Mouse (Mus musculus) kidney, postnatal 25 days (tissue): Measurements from ENCODE around the gene Prrc2a.

Experiments
- DNase-seq, 2 experiments: peaks; one replicate each; pipeline ENCODE4 v3.0.0; 2021; ENCODE audit warnings: mixed read lengths in 2 of 2

The Prrc2a gene

DNA sequence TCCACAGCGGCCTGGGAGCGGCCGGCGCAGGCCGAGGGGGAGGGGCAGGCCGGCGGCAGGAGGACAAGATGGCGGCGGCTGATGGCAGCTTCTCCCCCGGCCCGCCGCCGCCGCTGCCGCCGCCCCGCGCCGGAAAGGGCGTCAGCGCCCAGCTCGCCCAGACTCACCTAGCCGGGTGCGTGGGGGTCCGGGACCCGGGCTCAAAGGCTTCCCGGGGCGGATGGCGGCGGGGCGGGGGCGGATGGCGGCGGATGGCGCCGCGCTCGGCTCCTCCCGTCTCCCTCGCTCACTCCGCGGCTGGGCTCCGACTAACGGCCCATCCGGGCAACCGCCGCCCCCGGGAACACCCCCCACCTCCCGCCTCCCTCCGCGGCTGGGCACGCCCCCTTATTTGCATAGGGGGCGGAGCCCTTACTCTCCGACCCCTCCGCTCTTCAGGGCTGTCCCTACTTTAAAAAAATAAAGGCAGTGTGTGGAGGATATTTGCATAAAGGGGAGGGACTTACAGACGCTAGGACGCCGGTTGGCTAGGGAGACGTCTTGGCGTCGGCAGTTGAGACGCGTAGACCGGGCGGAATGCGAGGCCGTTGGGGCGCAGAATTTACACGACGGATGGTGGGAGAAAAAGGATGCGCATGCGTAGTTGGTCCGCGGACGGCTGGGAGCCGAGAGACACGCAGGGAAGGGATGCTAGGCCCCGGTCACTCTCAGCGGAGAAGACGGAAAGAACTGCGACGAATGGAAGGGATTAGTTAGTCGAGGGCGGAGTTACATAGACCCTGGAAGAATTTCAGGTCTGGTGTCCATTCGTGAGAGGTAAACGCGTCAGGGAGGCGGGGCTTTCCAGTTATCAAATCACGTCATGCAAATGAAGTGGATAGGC lies at the start of gene Prrc2a:
Gene Prrc2a, minus strand, starts transcription at position 330 of the 883 bp plus-strand sequence.
- DNase-seq, result peak; percentile 98 to 99

DNA sequence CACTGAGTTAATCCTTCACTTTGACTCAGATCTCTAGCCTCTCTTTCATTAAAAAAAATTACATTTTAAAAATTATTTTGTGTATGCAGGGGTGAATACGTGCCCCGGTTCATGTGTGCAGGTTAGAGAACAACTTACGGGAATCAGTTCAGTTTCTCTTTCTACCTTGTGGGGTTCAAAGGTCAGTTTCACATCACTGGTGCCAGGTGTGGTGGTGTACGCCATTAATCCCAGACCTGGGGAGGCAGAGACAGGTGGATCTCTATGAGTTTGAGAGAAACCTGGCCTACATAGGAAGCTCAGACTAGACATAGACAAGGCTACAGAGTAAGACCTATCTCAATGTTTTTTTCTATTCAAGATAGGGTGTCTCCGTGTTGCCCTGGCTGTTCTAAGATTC lies 48.4 kb upstream of the Prrc2a start:
- no peak for DNase-seq

DNA sequence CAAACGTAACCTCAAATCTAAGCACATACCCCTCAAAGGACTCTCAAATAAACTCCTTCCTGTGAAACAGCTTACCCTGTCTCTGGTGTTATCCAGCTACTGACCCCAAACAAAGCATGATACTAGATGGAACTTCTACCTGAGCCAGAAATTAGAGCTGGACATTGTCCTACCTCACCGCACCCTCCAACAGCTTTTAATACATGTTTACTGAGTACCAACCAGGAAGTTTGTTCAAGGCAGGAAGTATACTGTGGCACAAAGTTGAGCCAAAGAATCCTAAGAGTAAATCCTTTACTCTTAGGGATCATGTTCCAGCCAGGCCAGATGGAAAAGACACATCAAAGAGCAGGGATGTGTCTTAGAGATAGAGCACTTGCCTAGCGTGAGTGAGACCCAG lies 45.9 kb upstream of the Prrc2a start:
- DNase-seq, result no peak

DNA sequence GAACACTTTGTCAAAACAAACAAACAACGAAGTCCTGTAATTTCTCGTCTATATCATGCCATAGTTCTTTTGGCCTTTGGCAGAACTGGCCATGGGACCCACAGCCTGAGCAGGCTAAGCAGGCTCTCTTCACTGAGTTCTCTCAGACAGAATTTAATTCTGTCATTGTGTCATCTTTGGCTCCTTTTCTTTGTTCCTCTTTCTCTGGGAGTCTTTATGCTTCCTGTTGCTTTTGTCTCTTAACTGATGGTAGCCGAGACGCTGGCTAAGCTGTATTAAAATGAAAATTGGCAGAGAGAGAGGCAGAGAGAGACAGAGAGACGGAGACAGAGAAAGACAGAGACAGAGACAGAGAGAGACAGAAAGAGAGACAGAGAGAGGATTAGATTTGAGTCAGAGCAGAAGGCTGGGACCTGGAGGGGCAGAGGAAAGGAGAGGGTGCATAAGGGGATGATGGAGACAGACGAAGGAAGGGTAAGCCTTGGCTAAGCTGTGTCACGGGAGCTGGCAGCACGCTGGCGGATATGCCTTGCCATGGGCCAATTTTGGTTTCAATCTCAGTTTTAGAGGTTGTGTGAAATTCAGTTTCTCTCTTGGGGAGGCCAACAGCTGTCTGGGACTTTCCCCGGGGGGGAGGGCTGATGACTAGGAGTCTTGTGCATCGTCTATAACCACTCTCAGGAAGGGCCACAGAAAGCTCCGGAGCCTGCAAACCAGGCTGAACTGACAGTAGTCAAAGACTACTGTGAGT lies 45.3 kb upstream of the Prrc2a start:
- DNase-seq, result no peak

DNA sequence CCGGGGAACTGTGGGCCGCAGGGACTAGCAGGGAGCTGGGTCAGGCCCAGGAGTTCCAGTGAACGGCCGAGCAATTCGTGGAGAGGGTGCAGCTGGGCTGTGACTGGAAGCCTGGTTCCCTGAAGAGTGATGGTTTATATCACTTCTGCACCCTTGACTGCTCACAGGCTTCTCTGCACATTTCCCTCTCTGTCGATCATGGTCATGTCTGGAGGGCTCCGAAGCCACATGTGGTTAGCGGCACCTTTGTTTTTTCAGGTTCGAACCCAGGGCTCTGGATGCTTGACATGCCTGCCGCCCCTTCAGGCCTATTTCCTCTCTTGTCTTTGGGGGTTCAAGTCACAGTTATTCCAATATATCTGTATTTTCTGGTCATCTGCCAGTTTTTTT lies 40.7 kb upstream of the Prrc2a start:
- DNase-seq, result no peak

DNA sequence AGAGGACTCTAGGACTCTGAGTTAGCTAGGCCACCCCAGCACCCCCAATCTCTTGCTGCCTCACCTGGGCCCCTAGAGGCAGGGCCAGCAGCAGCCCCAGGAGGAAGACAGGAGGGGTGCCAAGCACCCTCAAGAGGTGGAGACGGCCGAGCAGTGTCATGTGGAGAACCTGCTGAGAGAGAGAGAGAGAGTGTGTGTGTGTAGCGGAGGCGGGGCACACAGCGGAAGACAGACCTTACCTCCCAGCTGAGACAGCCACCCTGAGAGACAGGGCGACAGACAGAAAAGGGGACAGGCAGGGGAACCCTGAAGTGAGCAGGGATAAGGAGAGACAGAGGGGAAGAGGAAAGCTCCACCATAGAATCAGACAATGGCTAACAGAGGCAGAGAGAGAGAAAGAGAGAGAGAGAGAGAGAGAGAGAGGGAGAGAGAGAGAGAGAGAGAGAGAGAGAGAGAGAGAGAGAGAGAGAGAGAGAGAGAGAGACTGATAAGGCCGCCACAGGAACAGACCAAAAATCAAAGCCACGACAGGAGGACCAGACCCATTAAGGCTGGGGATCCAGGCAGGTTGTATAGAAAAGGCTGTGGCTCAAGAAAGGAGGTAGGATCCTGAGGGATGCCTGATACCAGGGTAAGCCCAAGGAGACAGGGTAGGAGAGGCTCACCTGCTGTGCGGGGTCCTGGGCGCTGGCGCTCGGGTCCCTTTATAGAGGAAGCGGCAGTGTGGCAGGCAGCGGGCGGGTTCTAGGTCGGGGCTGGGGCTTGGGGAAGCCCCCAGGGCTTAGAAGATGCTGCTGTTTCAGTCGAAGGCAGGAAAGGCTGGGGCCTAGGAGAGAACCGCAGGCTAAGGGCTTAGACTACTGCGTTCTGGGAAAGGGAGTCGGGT lies 40.0 kb upstream of the Prrc2a start, which contains the start of gene Lta:
Gene Lta, minus strand, starts transcription at position 858 of the 886 bp plus-strand sequence.
- no peak for DNase-seq

GRCm38 (mm10) chr17:35202442-35202841 lies 37.7 kb upstream of the Prrc2a start:
- no peak for DNase-seq

DNA sequence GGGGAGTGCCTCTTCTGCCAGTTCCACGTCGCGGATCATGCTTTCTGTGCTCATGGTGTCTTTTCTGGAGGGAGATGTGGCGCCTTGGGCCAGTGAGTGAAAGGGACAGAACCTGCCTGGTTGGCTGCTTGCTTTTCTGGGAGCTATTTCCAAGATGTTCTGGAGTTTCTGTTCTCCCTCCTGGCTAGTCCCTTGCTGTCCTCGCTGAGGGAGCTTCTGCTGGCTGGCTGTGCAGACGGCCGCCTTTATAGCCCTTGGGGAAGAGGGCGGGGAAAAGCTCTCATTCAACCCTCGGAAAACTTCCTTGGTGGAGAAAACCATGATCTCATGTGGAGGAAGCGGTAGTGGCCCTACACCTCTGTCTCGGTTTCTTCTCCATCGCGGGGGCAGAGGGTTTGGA lies 37.1 kb upstream of the Prrc2a start, which contains the start of gene Tnf:
Gene Tnf, minus strand, starts transcription at position 221 of the 400 bp plus-strand sequence.
- peak in 1 of 2 experiments; percentile 42 for DNase-seq

DNA sequence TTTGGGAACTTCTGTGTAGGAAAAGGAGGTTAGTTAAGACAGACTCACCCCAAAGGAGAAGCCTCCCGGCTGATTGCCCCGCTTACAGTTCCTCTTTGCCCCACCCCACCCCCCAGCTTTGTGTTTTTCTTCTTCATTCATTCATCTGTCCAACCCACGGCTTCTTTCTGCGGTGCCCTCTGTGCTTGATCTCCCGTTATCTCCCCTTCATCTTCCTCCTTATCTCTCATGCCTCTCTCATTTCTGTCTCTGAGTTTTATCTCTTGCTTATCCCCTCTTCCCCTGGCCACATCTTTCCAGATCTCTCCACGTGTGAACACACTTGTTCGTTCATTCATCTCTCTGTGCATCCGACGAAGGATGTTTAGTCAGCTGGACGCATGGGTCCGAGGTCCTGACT lies 36.4 kb upstream of the Prrc2a start:
- DNase-seq, result no peak

GRCm38 (mm10) chr17:35200398-35200797 lies 35.7 kb upstream of the Prrc2a start:
- DNase-seq, result no peak

GRCm38 (mm10) chr17:35198946-35199345 lies 34.2 kb upstream of the Prrc2a start:
- no peak for DNase-seq

DNA sequence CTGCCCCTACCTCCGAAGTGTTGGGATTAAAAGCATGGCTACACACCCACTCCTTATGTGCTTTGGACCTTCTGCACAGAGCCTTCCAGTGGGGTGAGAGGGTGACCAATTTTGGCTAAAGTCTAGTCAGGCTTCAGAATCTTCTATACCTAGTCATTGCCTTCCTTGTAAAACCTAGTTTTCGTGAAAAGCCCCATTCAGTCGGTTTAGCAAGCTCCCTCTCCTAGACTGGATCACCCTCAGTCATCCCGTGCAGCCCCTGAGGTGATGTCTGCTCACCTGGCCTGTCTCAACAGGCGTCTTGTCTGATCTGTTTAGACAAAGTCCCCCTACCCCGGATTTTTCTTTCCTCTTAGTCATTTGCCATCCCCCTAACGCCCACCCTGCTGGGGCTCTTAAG lies 33.3 kb upstream of the Prrc2a start:
- no peak for DNase-seq

DNA sequence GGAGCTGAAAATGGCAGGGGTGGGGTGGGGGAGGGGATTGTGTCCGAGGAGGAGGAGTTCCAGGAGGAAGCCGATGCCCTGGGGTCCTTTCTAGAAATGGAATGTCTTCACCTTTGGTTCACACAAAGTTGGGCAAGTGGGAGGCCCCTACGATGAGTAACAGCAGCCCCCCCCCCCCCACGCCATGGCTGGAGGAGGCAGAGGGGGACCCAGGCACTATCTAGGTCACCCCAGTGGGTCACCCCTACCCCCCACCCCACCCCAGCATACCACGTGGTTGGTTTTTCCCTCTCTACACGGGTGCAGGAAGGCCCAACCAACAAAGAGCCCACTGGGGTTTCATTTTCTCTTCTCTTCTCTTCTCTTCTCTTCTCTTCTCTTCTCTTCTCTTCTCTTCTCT lies 32.4 kb upstream of the Prrc2a start:
- no peak for DNase-seq

DNA sequence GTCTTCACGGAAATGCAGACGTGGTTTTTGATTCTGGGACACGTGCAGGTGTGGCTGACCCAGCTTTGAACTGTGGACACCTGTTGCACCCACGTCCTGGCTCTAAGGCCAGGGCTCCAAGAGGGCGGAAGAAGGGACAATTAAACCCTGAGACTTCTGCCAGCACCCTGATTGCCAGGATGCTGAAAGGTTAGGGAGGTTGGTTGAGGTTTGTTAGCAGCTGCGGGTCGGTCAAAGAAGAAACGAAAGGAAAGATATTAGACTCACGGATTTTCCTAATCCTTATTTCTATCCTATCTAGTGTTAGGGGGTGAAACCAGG lies 31.6 kb upstream of the Prrc2a start:
- DNase-seq, result no peak

DNA sequence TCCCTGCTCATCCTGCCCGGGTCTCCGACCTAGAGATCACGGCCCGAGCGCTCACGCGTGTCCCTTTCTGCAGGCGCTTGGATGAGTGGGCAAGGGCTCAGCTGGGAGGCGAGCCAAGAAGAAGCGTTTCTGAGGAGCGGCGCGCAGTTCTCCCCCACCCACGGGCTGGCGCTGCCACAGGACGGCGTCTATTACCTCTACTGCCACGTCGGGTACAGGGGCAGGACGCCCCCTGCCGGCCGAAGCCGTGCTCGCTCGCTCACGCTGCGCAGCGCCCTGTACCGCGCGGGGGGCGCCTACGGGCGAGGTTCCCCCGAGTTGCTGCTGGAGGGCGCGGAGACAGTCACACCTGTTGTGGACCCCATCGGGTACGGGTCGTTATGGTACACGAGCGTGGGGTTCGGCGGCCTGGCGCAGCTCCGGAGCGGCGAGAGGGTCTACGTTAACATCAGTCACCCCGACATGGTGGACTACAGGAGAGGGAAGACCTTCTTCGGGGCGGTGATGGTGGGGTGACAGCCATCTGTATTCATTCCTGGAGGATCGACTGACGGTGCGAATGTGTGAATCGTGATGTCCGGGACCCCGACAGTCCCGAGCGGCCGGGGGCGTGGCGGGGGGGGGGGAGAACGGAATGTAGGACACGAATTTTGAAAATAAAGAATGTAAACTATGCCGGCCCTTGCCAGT lies 31.1 kb upstream of the Prrc2a start:
- DNase-seq, result peak; percentile 81 to 84

DNA sequence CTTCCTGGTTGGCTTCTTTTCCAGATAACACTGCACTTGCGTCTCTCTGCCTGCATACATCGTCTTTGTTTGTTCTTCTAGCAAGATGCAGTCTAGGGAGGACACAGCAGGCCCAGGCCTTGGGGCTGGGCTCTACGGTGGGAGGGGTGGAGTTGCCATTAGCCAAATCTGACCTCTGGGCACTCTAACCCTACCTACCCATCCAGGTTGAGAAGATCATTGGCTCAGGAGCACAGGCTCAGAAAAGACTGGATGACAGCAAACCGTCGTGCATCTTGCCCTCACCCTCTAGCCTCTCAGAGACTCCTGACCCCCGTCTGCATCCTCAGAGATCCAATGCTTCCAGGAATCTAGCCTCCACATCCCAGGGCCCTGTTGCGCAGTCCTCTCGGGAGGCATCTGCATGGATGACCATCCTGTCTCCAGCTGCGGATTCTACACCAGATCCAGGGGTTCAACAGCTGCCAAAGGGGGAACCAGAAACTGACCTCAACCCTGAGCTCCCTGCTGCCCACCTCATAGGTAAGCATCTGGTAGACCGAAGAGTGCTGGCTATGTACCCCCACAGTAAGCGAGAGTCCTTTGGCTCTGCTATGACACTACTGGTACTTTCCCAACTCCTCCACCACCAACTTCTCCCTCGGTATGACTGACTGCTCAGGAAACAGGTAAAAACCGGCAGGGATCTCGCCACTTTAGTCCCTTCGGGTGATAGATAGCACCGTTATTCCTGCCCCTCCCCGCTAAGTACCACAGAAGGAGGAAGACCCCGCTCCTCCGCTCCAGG lies 30.3 kb upstream of the Prrc2a start:
- no peak for DNase-seq

DNA sequence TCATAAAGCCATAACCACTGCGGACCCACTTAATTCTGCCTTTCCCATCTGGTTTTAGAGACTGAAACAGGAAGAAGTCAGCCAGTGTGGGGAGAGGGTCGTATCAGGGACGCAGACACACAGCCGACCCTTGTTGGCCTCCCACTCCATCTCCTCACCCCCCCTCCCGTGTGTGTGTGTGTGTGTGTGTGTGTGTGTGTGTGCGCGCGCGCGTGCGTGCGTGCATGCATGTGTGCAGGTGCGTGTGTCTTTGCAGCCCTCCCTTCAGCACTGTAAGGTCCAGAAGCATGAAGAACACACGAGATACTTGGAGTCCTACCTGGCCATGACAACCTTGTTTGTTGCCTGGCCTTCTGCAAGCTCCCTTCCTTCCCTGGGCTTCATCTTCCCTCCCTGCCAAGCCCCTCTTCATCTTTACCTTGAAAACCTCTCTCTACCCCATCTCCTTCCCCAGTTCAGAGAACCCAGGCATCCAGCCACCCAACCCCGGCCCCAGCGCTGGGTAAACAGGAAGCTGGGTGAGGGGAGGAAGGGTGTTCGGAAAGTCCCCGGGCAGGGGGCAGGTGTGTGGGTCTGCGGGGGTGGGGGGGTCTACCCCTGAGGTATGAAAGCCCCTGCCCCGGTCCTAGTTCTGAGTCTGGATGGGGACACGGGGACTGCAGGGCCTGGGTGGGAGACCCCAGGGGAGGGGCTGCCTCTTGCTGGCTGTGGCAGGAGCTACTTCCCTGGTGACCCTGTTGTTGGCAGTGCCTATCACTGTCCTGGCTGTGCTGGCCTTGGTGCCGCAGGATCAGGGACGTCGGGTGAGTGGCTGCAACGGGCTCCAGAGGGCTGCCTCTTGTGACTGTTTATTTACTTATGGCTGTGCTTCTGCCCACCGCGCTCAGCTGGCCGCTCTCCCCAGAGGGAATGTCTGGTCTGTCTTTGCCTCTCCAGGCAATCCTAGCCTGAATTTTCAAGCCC lies 29.5 kb upstream of the Prrc2a start, which contains the start of gene Ltb:
Gene Ltb, plus strand, starts transcription at position 559 of the 963 bp plus-strand sequence.
- DNase-seq, result no peak

GRCm38 (mm10) chr17:35192924-35193323 lies 28.2 kb upstream of the Prrc2a start:
- DNase-seq, result no peak

GRCm38 (mm10) chr17:35191723-35192122 lies 27.0 kb upstream of the Prrc2a start:
- DNase-seq, result no peak

GRCm38 (mm10) chr17:35190096-35190495 lies 25.4 kb upstream of the Prrc2a start:
- DNase-seq, result no peak
